24 mouse cellular contexts compared by ENCODE assay signal in the genomic region with DNA sequence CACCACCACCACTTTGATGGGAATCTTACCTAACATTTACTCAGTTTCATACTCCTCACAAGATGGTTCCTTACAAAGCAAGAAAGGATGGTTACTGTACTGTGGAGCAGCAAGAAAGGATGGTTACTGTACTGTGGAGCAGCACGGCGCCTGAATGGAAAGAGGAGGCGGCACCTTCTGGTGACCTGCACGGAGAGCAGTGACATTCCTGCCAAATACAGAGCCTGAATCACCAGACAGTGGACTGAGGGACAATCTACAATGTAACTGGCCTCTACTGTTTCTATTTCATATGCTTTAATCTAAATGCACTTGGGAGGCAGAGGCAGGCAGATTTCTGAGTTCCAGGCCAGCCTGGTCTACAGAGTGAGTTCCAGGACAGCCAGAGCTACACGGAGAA. TPM values are rescaled to one million over a fixed set of nuclear protein-coding genes. Genes with fewer than 3 reads are reported as not detected.
DNase-seq lines count a peak whose midpoint lies in the region; ATAC-seq and TF ChIP-seq lines count a peak whose summit lies in the region.
"Had no signal": no experiment of that assay in that cellular context is flagged by ENCODE, and none has a peak within 500 bp of the region (broad histone marks: within the 10 kb centered on the region; RNA-seq: fewer than 3 reads in every experiment).

No protein-coding gene starts in this region.

- TF ChIP-seq CTCF in cerebellum, adult 2 months (IDR thresholded peaks at IDR 0.05; ENCODE audit: borderline replicate concordance, insufficient read depth, low read depth, low read length): peak; percentile 14; the same call in 1 of the 2 replicates
- no peak for TF ChIP-seq CTCF in liver, adult 2 months (IDR thresholded peaks at IDR 0.05; ENCODE audit: low read depth, low read length)
- TF ChIP-seq CTCF in bone marrow, adult 2 months (IDR thresholded peaks at IDR 0.05; ENCODE audit: control insufficient read depth, insufficient read depth, low read length): no peak

- peaks cover 20% of the 10 kb centered on the region for H3K4me1 ChIP-seq in cerebellum, adult 2 months (ENCODE audit: control insufficient read depth, insufficient read depth, low read length)
- H3K4me1 ChIP-seq in liver, adult 2 months (ENCODE audit: control insufficient read depth, insufficient read depth, low read length): peaks cover 4% of the 10 kb centered on the region; the same call in 1 of the 2 replicates
- H3K4me1 ChIP-seq in bone marrow, adult 2 months (ENCODE audit: control insufficient read depth, insufficient read depth, low read length): peaks cover 4% of the 10 kb centered on the region

- no peaks in the 10 kb centered on the region; the same call in 1 of the 2 replicates for H3K79me2 ChIP-seq in liver, adult 2 months (ENCODE audit: control insufficient read depth, insufficient read depth, low read length)

- peak; percentile 72 for ATAC-seq in cerebellum, adult (ENCODE audit: insufficient number of reproducible peaks, low FRiP score, low TSS enrichment)
- ATAC-seq: activated CD4-positive, CD25-positive, alpha-beta regulatory T cell, adult 4 months; CD4-positive, CD25-positive, alpha-beta regulatory T cell, adult 4 months; Patski had no signal

- no peak overlapping the region for H3K27ac ChIP-seq in cerebellum, adult 2 months (ENCODE audit: insufficient read depth, low read length)
- peak overlapping the region; percentile 4; the same call in 1 of the 2 replicates for H3K27ac ChIP-seq in liver, adult 2 months (replicated peaks; ENCODE audit: insufficient read depth, low read depth, low read length)
- peak overlapping the region; percentile 48; the same call in 1 of the 2 replicates for H3K27ac ChIP-seq in bone marrow, adult 2 months (ENCODE audit: control insufficient read depth, insufficient read depth, low read depth, low read length, poor library complexity)

- no peaks in the 10 kb centered on the region for H3K27me3 ChIP-seq in cerebellum, adult 2 months (ENCODE audit: control insufficient read depth, insufficient read depth, low read length)
- H3K27me3 ChIP-seq in liver, adult 2 months (ENCODE audit: control insufficient read depth, insufficient read depth, low read length): no peaks in the 10 kb centered on the region
- H3K27me3 ChIP-seq: CH12.LX, Patski had no signal

- no peaks in the 10 kb centered on the region for H3K36me3 ChIP-seq in liver, adult 2 months (ENCODE audit: control insufficient read depth, insufficient read depth, low read length)

- no peak overlapping the region for H3K9ac ChIP-seq in liver, adult 2 months (ENCODE audit: low read depth, low read length)

- no peak overlapping the region for H3K4me3 ChIP-seq in cerebellum, adult 2 months (replicated peaks; ENCODE audit: insufficient read depth, low read depth, low read length)
- H3K4me3 ChIP-seq in liver, adult 2 months (ENCODE audit: insufficient read depth, low read depth, low read length): no peak overlapping the region
- no peak overlapping the region for H3K4me3 ChIP-seq in bone marrow, adult 2 months (replicated peaks; ENCODE audit: control insufficient read depth, low read depth, low read length)

- no peak for TF ChIP-seq POLR2A in cerebellum, adult 2 months (IDR thresholded peaks at IDR 0.05; ENCODE audit: borderline replicate concordance, insufficient read depth, low read length)
- no peak for TF ChIP-seq POLR2A in liver, adult 2 months (IDR thresholded peaks at IDR 0.05; ENCODE audit: extremely low read depth, insufficient read depth, low read length)
- TF ChIP-seq POLR2A in bone marrow, adult 2 months (IDR thresholded peaks at IDR 0.05; ENCODE audit: borderline replicate concordance, control insufficient read depth, low read depth, low read length): no peak

- WGBS in cerebellum, adult 2 months: 43% methylated on average over 5 of the region's 5 CpGs
- WGBS in liver, adult 2 months: 27% methylated on average over 5 of the region's 5 CpGs
- 83% methylated on average over 5 of the region's 5 CpGs for WGBS in bone marrow, adult 2 months

- no peak for DNase-seq in cerebellum, postnatal 4 days (ENCODE audit: low spot score in 2 of 2)
- DNase-seq in cerebellum, adult 2 months: peak in 1 of 2 experiments; percentile 37
- no peak for DNase-seq in cerebellum, adult 18-20 months
- DNase-seq in liver, adult 2 months (ENCODE audit: extremely low read depth, low read depth, low spot score): peak; percentile 63
- no peak for DNase-seq in liver
- no peak for DNase-seq in adipocyte (ENCODE audit: low spot score)
- DNase-seq: adrenal gland, adult 2 months; adrenal gland, adult 8-10 months; adrenal gland, postnatal 10 days; adrenal gland, postnatal 14 days; adrenal gland, postnatal 25 days; adrenal gland, postnatal 36 days; B cell, adult 2 months; cerebellum, adult 11 months; cerebellum, adult 11-12 months; cerebellum, adult 8-10 months; cerebellum, adult 9-10 months; cerebellum, adult 9-11 months had no signal

RNA-seq across cellular contexts. Expression of gene Mpzl1, which starts 9.3 kb away (rescaled TPM):
- 54.5 and 57.0 TPM in 2 replicates for polyA plus RNA-seq in cerebellum, adult 2 months (2012; rRNA removed)
- total RNA-seq in liver, adult 2 months (2014; rRNA removed): 1.4 and 2.8 TPM in 2 replicates
- polyA plus RNA-seq in liver, adult 2 months (2012; rRNA removed): 3.8 and 5.8 TPM in 2 replicates
- polyA plus RNA-seq in bone marrow, adult 2 months (2011; ENCODE audit: insufficient read depth, insufficient read length, low replicate concordance, missing spikeins): 5.8 and 20.7 TPM in 2 replicates
